8 mouse cellular contexts compared by ENCODE assay signal in genomic region chr3:103280875-103281274, GRCm38 (mm10). TPM values are rescaled to one million over a fixed set of nuclear protein-coding genes. Genes with fewer than 3 reads are reported as not detected.
DNase-seq lines count a peak whose midpoint lies in the region; ATAC-seq and TF ChIP-seq lines count a peak whose summit lies in the region.

No protein-coding gene starts in this region.

- no peak for DNase-seq in heart, adult 9 months (ENCODE audit: low spot score in 2 of 2)
- no peak for DNase-seq in hindbrain, postnatal 0 days (ENCODE audit: low spot score)
- peak; percentile 3 for DNase-seq in mesoderm, embryonic 11.5 days (ENCODE audit: low read depth, low spot score)
- DNase-seq in left cerebral cortex, adult 18-20 months (ENCODE audit: low spot score in 2 of 2): no peak
- no peak for DNase-seq in urinary bladder, postnatal 36 days (ENCODE audit: low spot score in 2 of 2)
- DNase-seq in gastrocnemius, postnatal 10 days: no peak

- H3K27ac ChIP-seq in heart, embryonic 16.5 days (ENCODE audit: low read length): peak overlapping the region; percentile 95
- H3K27ac ChIP-seq in bone marrow macrophage, adult 2 months (ENCODE audit: insufficient read depth, low read depth, low read length): no peak overlapping the region
- peak overlapping the region; percentile 96 for H3K27ac ChIP-seq in hindbrain, postnatal 0 days

- peak overlapping the region; percentile 79 for H3K4me2 ChIP-seq in heart, embryonic 16.5 days (ENCODE audit: low read depth, low read length)
- peak overlapping the region; percentile 92 for H3K4me2 ChIP-seq in hindbrain, postnatal 0 days (ENCODE audit: low read depth, low read length)

- peaks cover 13% of the 10 kb centered on the region for H3K4me1 ChIP-seq in heart, embryonic 16.5 days (ENCODE audit: control insufficient read depth, insufficient read depth, low read length)
- H3K4me1 ChIP-seq in bone marrow macrophage, adult 2 months (ENCODE audit: control insufficient read depth, insufficient read depth, low read length): peaks cover 14% of the 10 kb centered on the region
- H3K4me1 ChIP-seq in hindbrain, postnatal 0 days (ENCODE audit: insufficient read depth, low read length): peaks cover 17% of the 10 kb centered on the region

- 32% methylated on average over 5 of the region's 5 CpGs for WGBS in heart, embryonic 16.5 days
- WGBS in hindbrain, postnatal 0 days: 27% methylated on average over 5 of the region's 5 CpGs

- H3K4me3 ChIP-seq in heart, embryonic 16.5 days (ENCODE audit: low read length): peak overlapping the region; percentile 72
- H3K4me3 ChIP-seq in bone marrow macrophage, adult 2 months (ENCODE audit: insufficient read depth, low read length): peak overlapping the region; percentile 87
- peak overlapping the region; percentile 100 for H3K4me3 ChIP-seq in hindbrain, postnatal 0 days (ENCODE audit: low read length)

- ATAC-seq in heart, embryonic 16.5 days (replicated peaks; ENCODE audit: extremely low read depth, insufficient read depth, low FRiP score): no peak
- no peak for ATAC-seq in hindbrain, postnatal 0 days

- peak overlapping the region; percentile 95 for H3K9ac ChIP-seq in heart, embryonic 16.5 days (ENCODE audit: low read length)
- H3K9ac ChIP-seq in hindbrain, postnatal 0 days (replicated peaks; ENCODE audit: low read length): peak overlapping the region; percentile 98

- H3K27me3 ChIP-seq in heart, embryonic 16.5 days (ENCODE audit: control insufficient read depth, insufficient read depth, low read length): no peaks in the 10 kb centered on the region
- no peaks in the 10 kb centered on the region for H3K27me3 ChIP-seq in hindbrain, postnatal 0 days (ENCODE audit: insufficient read depth, low read length)

- H3K9me3 ChIP-seq in heart, embryonic 16.5 days (replicated peaks; ENCODE audit: control insufficient read depth, low read length): no peaks in the 10 kb centered on the region
- H3K9me3 ChIP-seq in hindbrain, postnatal 0 days (ENCODE audit: low read length): no peaks in the 10 kb centered on the region

- no peaks in the 10 kb centered on the region for H3K36me3 ChIP-seq in heart, embryonic 16.5 days (ENCODE audit: control insufficient read depth, insufficient read depth)
- H3K36me3 ChIP-seq in hindbrain, postnatal 0 days (ENCODE audit: insufficient read depth, low read length): no peaks in the 10 kb centered on the region

- TF ChIP-seq POLR2A in bone marrow macrophage, adult 2 months (IDR thresholded peaks at IDR 0.05; ENCODE audit: borderline replicate concordance, low read depth, low read length): no peak

- no peak for TF ChIP-seq CTCF in bone marrow macrophage, adult 2 months (IDR thresholded peaks at IDR 0.05; ENCODE audit: low read depth, low read length)
- peak; percentile 13; the same call in 1 of the 2 replicates for TF ChIP-seq CTCF in hindbrain, postnatal 0 days (IDR thresholded peaks at IDR 0.05; ENCODE audit: low read depth)

RNA-seq across cellular contexts. Expression of gene Trim33, which starts 1.8 kb away (rescaled TPM):
- 11.8 and 12.1 TPM in 2 replicates for polyA plus RNA-seq in heart, embryonic 16.5 days (2015; fragmentation: Nextera tagmentation; extraction: Ambion mirVana)
- 23.3 and 24.5 TPM in 2 replicates for polyA plus RNA-seq in bone marrow macrophage, adult 2 months (2012; ENCODE audit: insufficient read depth, insufficient read length, missing spikeins)
- total RNA-seq in hindbrain, postnatal 0 days (2014; rRNA removed): 45.9 and 63.3 TPM in 2 replicates
- 19.3 and 19.9 TPM in 2 replicates for polyA plus RNA-seq in hindbrain, postnatal 0 days (2015; fragmentation: Nextera tagmentation; extraction: Ambion mirVana)
- 10 to 100 TPM; 53.9 to 54.3 TPM for total RNA-seq in left cerebral cortex, adult 18-20 months (2021)
- total RNA-seq in gastrocnemius, postnatal 10 days (2021): 10 to 100 TPM; 13.9 to 18.0 TPM
